In genomic region chr2:166727790-166728189, GRCm38 (mm10) we compare ENCODE assay signal across 17 mouse cellular contexts. TPM values are rescaled to one million over a fixed set of nuclear protein-coding genes. Genes with fewer than 3 reads are reported as not detected.
DNase-seq lines count a peak whose midpoint lies in the region; ATAC-seq and TF ChIP-seq lines count a peak whose summit lies in the region.
"Had no signal": no experiment of that assay in that cellular context is flagged by ENCODE, and none has a peak within 500 bp of the region (broad histone marks: within the 10 kb centered on the region; RNA-seq: fewer than 3 reads in every experiment).

No protein-coding gene starts in this region.

- WGBS in midbrain, embryonic 14.5 days: 82% methylated on average over 10 of the region's 10 CpGs

- H3K4me3 ChIP-seq in layer of hippocampus, adult 2 months: no peak overlapping the region
- H3K4me3 ChIP-seq in midbrain, embryonic 14.5 days (replicated peaks; ENCODE audit: low read depth, low read length): no peak overlapping the region
- H3K4me3 ChIP-seq: embryonic facial prominence, embryonic 15.5 days; forebrain, embryonic 12.5 days; heart, embryonic 13.5 days; midbrain, embryonic 15.5 days had no signal

- H3K4me1 ChIP-seq in midbrain, embryonic 14.5 days (ENCODE audit: control insufficient read depth, insufficient read depth, low read length): peaks cover 16% of the 10 kb centered on the region

- no peak overlapping the region for H3K9ac ChIP-seq in midbrain, embryonic 14.5 days (replicated peaks; ENCODE audit: low read length)
- H3K9ac ChIP-seq: embryonic facial prominence, embryonic 15.5 days; forebrain, embryonic 12.5 days; midbrain, embryonic 15.5 days had no signal

- H3K36me3 ChIP-seq in midbrain, embryonic 14.5 days (ENCODE audit: control insufficient read depth, insufficient read depth, low read length): no peaks in the 10 kb centered on the region
- H3K36me3 ChIP-seq: embryonic facial prominence, embryonic 15.5 days; forebrain, embryonic 12.5 days; heart, embryonic 13.5 days; midbrain, embryonic 15.5 days had no signal

- peak overlapping the region; percentile 46 for H3K27ac ChIP-seq in layer of hippocampus, adult 2 months
- no peak overlapping the region for H3K27ac ChIP-seq in midbrain, embryonic 14.5 days (replicated peaks; ENCODE audit: low read depth, low read length)
- H3K27ac ChIP-seq: embryonic facial prominence, embryonic 15.5 days; forebrain, embryonic 12.5 days; heart, embryonic 13.5 days; midbrain, embryonic 15.5 days had no signal

- no peaks in the 10 kb centered on the region for H3K9me3 ChIP-seq in midbrain, embryonic 14.5 days (ENCODE audit: control insufficient read depth, low read length)
- H3K9me3 ChIP-seq: embryonic facial prominence, embryonic 15.5 days; forebrain, embryonic 12.5 days; heart, embryonic 13.5 days; midbrain, embryonic 15.5 days had no signal

- no peak for ATAC-seq in midbrain, embryonic 14.5 days (ENCODE audit: low FRiP score, low TSS enrichment)
- ATAC-seq: midbrain, embryonic 15.5 days had no signal

- peak in 1 of 2 experiments; percentile 31 for DNase-seq in layer of hippocampus, adult 2 months (ENCODE audit: low spot score in 2 of 2)
- DNase-seq in layer of hippocampus, postnatal 25 days (ENCODE audit: extremely low spot score in 1 of 2, low spot score in 1 of 2): no peak
- DNase-seq in R1 (ENCODE audit: low read depth, low spot score): peak; percentile 28
- peak; percentile 64 to 79 for DNase-seq in left cerebral cortex, adult 18-20 months (ENCODE audit: low spot score in 2 of 2)
- peak; percentile 32 for DNase-seq in right cerebral cortex, postnatal 14 days
- DNase-seq in kidney, postnatal 36 days: no peak
- no peak for DNase-seq in midbrain, embryonic 14.5 days
- DNase-seq: cerebellum, adult 9-11 months; heart, postnatal 4 days; kidney, postnatal 4 days; liver; thymus, postnatal 36 days had no signal

- H3K27me3 ChIP-seq in midbrain, embryonic 14.5 days (ENCODE audit: control insufficient read depth, insufficient read depth, low read length): no peaks in the 10 kb centered on the region
- H3K27me3 ChIP-seq: CH12.LX; embryonic facial prominence, embryonic 15.5 days; forebrain, embryonic 12.5 days; midbrain, embryonic 15.5 days had no signal

- TF ChIP-seq CTCF in layer of hippocampus, adult 2 months (conservative IDR thresholded peaks at IDR 0.05): no peak

- H3K4me2 ChIP-seq in midbrain, embryonic 14.5 days (ENCODE audit: low read length): no peak overlapping the region
- H3K4me2 ChIP-seq: embryonic facial prominence, embryonic 15.5 days; forebrain, embryonic 12.5 days; midbrain, embryonic 15.5 days had no signal

RNA-seq across cellular contexts. Expression of gene Prex1, which starts 14.2 kb away (rescaled TPM):
- total RNA-seq in layer of hippocampus, adult 2 months (2021): 10 to 100 TPM; 69.9 to 71.3 TPM
- total RNA-seq in layer of hippocampus, postnatal 25 days (2021): 10 to 100 TPM; 75.4 to 85.2 TPM
- 100 to 1,000 TPM in 1 of 2 experiments, 10 to 100 TPM in 1; 91.3 to 104 TPM for total RNA-seq in left cerebral cortex, adult 18-20 months (2021)
- 20.3 and 24.2 TPM in 2 replicates for polyA plus RNA-seq in midbrain, embryonic 14.5 days (2014; fragmentation: Nextera tagmentation; extraction: Ambion mirVana)

Comparison
In these comparisons a context has a peak if more than half of its experiments do, and no peak if none do; other contexts are left out.
1. DNase-seq: peak in R1 (single experiment), left cerebral cortex, adult 18-20 months (2 of 2) and right cerebral cortex, postnatal 14 days (single experiment); none in layer of hippocampus, postnatal 25 days (0 of 2), kidney, postnatal 36 days (0 of 2) and midbrain, embryonic 14.5 days (single experiment).